Mouse (Mus musculus): Measurements from ENCODE around the gene Dip2c.

DNA sequence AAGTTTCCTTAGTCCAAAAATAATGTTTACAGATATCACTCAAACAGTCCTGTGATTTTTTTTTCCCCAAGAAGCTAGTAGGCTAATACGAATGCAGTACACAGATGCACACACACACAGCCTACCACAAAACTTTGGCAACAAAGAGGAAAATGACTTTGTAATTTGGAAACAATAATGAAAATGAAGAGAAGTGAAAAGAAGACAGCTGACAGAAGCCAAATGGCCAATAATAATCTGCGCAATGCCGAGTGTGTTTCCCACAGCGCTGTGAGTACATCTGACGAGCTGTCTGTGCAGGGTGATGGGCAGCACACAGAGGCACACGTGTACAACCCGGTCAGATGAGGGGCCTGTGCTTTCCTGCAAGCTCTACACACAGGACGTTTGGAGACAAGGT, 430.4 kb downstream of the Dip2c start:
- TF ChIP-seq CTCF (IDR thresholded peaks at IDR 0.05; ENCODE audit: control insufficient read depth, insufficient read depth, low read length) (no peak), POLR2A (IDR thresholded peaks at IDR 0.05; ENCODE audit: borderline replicate concordance, control insufficient read depth, low read depth, low read length) (no peak)
